ENCODE assay signal across 8 mouse cellular contexts in genomic region chr14:18893121-18893946, GRCm38 (mm10). TPM values are rescaled to one million over a fixed set of nuclear protein-coding genes. Genes with fewer than 3 reads are reported as not detected.
A peak's percentile ranks its signal among the peaks of the same experiment; 100 is the strongest.
DNase-seq lines count a peak whose midpoint lies in the region; ATAC-seq lines count a peak whose summit lies in the region.

No protein-coding gene starts in this region.

- intact Hi-C loops in left cerebral cortex, postnatal 25 days (cut with DNase I): loop anchor here (5.0 to 10.0 kb wide), 3 partner anchors 386 to 621 kb away; partner anchors contain the start of genes Nkiras1 and Rpl15

- peak overlapping the region; percentile 64 for H3K4me3 ChIP-seq in intestine, embryonic 16.5 days (ENCODE audit: low read length)

- H3K36me3 ChIP-seq in intestine, embryonic 16.5 days (ENCODE audit: control insufficient read depth, insufficient read depth, low read length): no peaks in the 10 kb centered on the region

- peak overlapping the region; percentile 68 for H3K27ac ChIP-seq in intestine, embryonic 16.5 days (ENCODE audit: low read length)

- under 1% methylated on average over 60 of the region's 116 CpGs for WGBS in intestine, embryonic 16.5 days

- no peaks in the 10 kb centered on the region for H3K27me3 ChIP-seq in intestine, embryonic 16.5 days (replicated peaks; ENCODE audit: control insufficient read depth, insufficient read depth, low read length)

- H3K4me1 ChIP-seq in intestine, embryonic 16.5 days (ENCODE audit: control insufficient read depth, insufficient read depth, low read length): no peaks in the 10 kb centered on the region

- ATAC-seq in intestine, embryonic 16.5 days: peak; percentile 96

- H3K4me2 ChIP-seq in intestine, embryonic 16.5 days (ENCODE audit: low read depth, low read length): peak overlapping the region; percentile 78

- H3K9ac ChIP-seq in intestine, embryonic 16.5 days (ENCODE audit: low read depth, low read length): peak overlapping the region; percentile 83

- peak; percentile 85 for DNase-seq in adrenal gland, adult 8-10 months
- DNase-seq in embryo, embryonic 11 days: peak; percentile 95
- peak; percentile 38 for DNase-seq in gonadal fat pad, adult 2 months (ENCODE audit: low read depth)
- DNase-seq in left cerebral cortex, postnatal 25 days (ENCODE audit: low spot score in 2 of 2): peak; percentile 85 to 92
- peak; percentile 91 for DNase-seq in mesoderm, embryonic 11.5 days (ENCODE audit: low read depth, low spot score)
- peak; percentile 84 to 85 for DNase-seq in right cerebral cortex, postnatal 36 days (ENCODE audit: low spot score in 2 of 2)
- peak; percentile 88 to 91 for DNase-seq in urinary bladder, postnatal 4 days (ENCODE audit: low spot score in 2 of 2)

- no peaks in the 10 kb centered on the region for H3K9me3 ChIP-seq in intestine, embryonic 16.5 days (ENCODE audit: control insufficient read depth, low read length)

RNA-seq across cellular contexts. Expression of gene Ube2e2, which starts 0.7 kb away (rescaled TPM):
- 10 to 100 TPM; 37.0 to 66.4 (median 46.0) TPM for total RNA-seq in adrenal gland, adult 8-10 months (2022)
- polyA plus RNA-seq in gonadal fat pad, adult 2 months (2012; rRNA removed): 118 and 124 TPM in 2 replicates
- 33.3 and 38.7 TPM in 2 replicates for polyA plus RNA-seq in intestine, embryonic 16.5 days (2015; fragmentation: Nextera tagmentation; extraction: Ambion mirVana)
- 100 to 1,000 TPM; 144 to 161 TPM for total RNA-seq in left cerebral cortex, postnatal 25 days (2021)

Comparison
In these comparisons a context has a peak if more than half of its experiments do, and no peak if none do; other contexts are left out.
1. Peak in every context shown above with its lines: DNase-seq, ATAC-seq, H3K4me3 ChIP-seq and H3K27ac ChIP-seq.
2. DNase-seq: peak in every context shown above with its lines; median percentile 95 in embryo, embryonic 11 days; 91 in mesoderm, embryonic 11.5 days; 90 in urinary bladder, postnatal 4 days; 88 in left cerebral cortex, postnatal 25 days; 85 in adrenal gland, adult 8-10 months; 84 in right cerebral cortex, postnatal 36 days; 38 in gonadal fat pad, adult 2 months.